16 mouse cellular contexts compared by ENCODE assay signal in the genomic region with DNA sequence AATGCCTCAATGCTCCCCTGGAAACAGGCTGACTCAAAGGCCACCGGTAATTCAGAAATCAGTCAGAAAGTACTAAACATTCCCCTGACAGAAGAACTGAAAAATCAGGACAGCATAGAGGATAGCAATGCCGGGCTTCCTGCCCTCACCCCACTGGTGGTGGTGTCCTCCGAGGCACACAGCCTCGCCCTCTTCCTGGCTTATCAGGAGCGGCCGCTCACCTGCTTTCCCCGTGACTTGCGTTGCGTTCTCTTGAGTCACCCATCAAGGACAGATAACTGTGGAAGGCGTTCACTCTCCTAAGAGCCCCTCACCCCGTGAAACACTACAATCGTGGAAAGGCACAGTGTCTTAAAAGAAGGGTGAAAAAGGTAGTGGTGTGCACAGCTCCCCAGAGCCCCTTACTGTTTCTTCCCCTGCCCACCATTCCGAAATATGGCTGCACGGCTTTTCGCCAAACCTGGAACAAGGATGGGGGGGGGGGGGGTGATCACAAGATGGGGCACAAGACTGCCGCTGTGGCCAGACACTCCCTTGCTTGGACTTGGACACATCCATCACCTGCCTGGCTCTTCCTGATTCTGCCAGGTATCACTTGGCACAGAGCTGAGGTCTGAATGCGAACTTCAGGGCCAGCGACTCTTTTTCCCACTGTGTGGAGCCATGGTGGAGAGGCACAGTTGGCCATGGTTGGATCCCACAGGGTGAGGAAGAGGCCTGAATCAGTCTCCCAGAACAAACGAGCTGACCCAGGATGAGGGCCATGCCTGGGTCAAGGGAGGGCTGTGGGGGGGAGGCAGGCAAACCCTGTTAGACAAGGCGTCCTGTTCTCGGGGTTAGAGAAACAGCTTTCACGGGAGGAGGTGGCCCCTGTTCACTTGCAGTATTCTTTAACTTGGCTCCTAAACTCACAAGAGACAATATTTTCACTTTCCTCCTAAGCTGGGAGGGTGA.
"Had no signal": no experiment of that assay in that cellular context is flagged by ENCODE, and none has a peak within 500 bp of the region (broad histone marks: within the 10 kb centered on the region; RNA-seq: fewer than 3 reads in every experiment).

No protein-coding gene starts in this region.

- H3K36me3 ChIP-seq: neural tube, embryonic 15.5 days; stomach, embryonic 15.5 days had no signal

- H3K4me2 ChIP-seq: liver, embryonic 12.5 days; lung, embryonic 14.5 days; neural tube, embryonic 15.5 days; stomach, embryonic 15.5 days had no signal

- H3K27ac ChIP-seq: layer of hippocampus, adult 2 months; liver, embryonic 12.5 days; midbrain, embryonic 10.5 days; neural tube, embryonic 15.5 days; stomach, embryonic 15.5 days had no signal

- ATAC-seq: hindbrain, embryonic 16.5 days; inflammation-experienced regulatory T-cells, adult 6 months; liver, embryonic 12.5 days had no signal

- H3K27me3 ChIP-seq: liver, embryonic 12.5 days; neural tube, embryonic 15.5 days; stomach, embryonic 15.5 days had no signal

- H3K9ac ChIP-seq: liver, embryonic 12.5 days; lung, embryonic 14.5 days; neural tube, embryonic 15.5 days; stomach, embryonic 15.5 days had no signal

- DNase-seq: left cerebral cortex, postnatal 4 days; lung, embryonic 14.5 days; lung, postnatal 10 days; lung, postnatal 4 days; midbrain, embryonic 14.5 days; retina, postnatal 1 day; right cerebral cortex, postnatal 4 days; thymus, postnatal 4 days had no signal

- H3K4me3 ChIP-seq: layer of hippocampus, adult 2 months; liver, embryonic 12.5 days; midbrain, embryonic 10.5 days; myocyte; neural tube, embryonic 15.5 days; stomach, embryonic 15.5 days had no signal

- H3K9me3 ChIP-seq: liver, embryonic 12.5 days; midbrain, embryonic 10.5 days; neural tube, embryonic 15.5 days; stomach, embryonic 15.5 days had no signal
